In genomic region chr2:32711301-32712056, GRCm38 (mm10) we compare ENCODE assay signal across 8 mouse cellular contexts. TPM values are rescaled to one million over a fixed set of nuclear protein-coding genes. Genes with fewer than 3 reads are reported as not detected.
DNase-seq lines count a peak whose midpoint lies in the region; ATAC-seq and TF ChIP-seq lines count a peak whose summit lies in the region.

No protein-coding gene starts in this region.

- peaks cover 51% of the 10 kb centered on the region for H3K36me3 ChIP-seq in heart, embryonic 13.5 days
- H3K36me3 ChIP-seq in G1E (replicated peaks) (peaks cover 51% of the 10 kb centered on the region), macrophage (ENCODE audit: inconsistent target) (peaks cover 34% of the 10 kb centered on the region)
- H3K36me3 ChIP-seq in heart, postnatal 0 days (replicated peaks; ENCODE audit: control insufficient read depth, insufficient read depth, low read length): peaks cover 45% of the 10 kb centered on the region

- intact Hi-C loops in heart, postnatal 25 days (cut with DNase I): loop anchor here (2.0 kb wide), 2 partner anchors 135 to 143 kb away; partner anchors contain the start of gene Stxbp1
- intact Hi-C loops in left cerebral cortex, postnatal 36 days (cut with DNase I): loop anchor here (1.0 to 5.0 kb wide), 2 partner anchors 17 to 146 kb away; no protein-coding TSS in a partner anchor

- 24% methylated on average over 9 of the region's 9 CpGs for WGBS in heart, embryonic 13.5 days
- WGBS in heart, postnatal 0 days: 22% methylated on average over 9 of the region's 9 CpGs
- 25% methylated on average over 9 of the region's 9 CpGs for WGBS in macrophage (ENCODE audit: missing documents)

- ATAC-seq in heart, embryonic 13.5 days (ENCODE audit: extremely low read depth, insufficient number of reproducible peaks, low FRiP score, low TSS enrichment): no peak
- no peak for ATAC-seq in G1E (ENCODE audit: extremely low read depth, insufficient number of reproducible peaks, low FRiP score, poor library complexity, severe bottlenecking)
- no peak for ATAC-seq in heart, postnatal 0 days (ENCODE audit: insufficient read depth, low read depth)

- peak overlapping the region; percentile 81 for H3K4me2 ChIP-seq in heart, embryonic 13.5 days
- peak overlapping the region; percentile 79 for H3K4me2 ChIP-seq in heart, postnatal 0 days (ENCODE audit: low read depth, low read length)

- peak overlapping the region; percentile 97 for H3K9ac ChIP-seq in heart, embryonic 13.5 days
- H3K9ac ChIP-seq in heart, postnatal 0 days (replicated peaks; ENCODE audit: low read depth, low read length): peak overlapping the region; percentile 65

- no peaks in the 10 kb centered on the region for H3K9me3 ChIP-seq in heart, embryonic 13.5 days
- no peaks in the 10 kb centered on the region for H3K9me3 ChIP-seq in G1E (replicated peaks)
- no peaks in the 10 kb centered on the region for H3K9me3 ChIP-seq in heart, postnatal 0 days (replicated peaks; ENCODE audit: control insufficient read depth, low read length)

- no peak for TF ChIP-seq CTCF in G1E (IDR thresholded peaks at IDR 0.05; ENCODE audit: low read depth, low read length)
- no peak; the same call in 1 of the 2 replicates for TF ChIP-seq CTCF in heart, postnatal 0 days (IDR thresholded peaks at IDR 0.05; ENCODE audit: low read depth)

- no peak for TF ChIP-seq EP300 in heart, postnatal 0 days (IDR thresholded peaks at IDR 0.05; ENCODE audit: low read depth)

- peak overlapping the region; percentile 87 for H3K4me3 ChIP-seq in heart, embryonic 13.5 days
- peak overlapping the region; percentile 93 for H3K4me3 ChIP-seq in G1E (ENCODE audit: low read depth, low read length)
- peak overlapping the region; percentile 70 for H3K4me3 ChIP-seq in heart, postnatal 0 days (ENCODE audit: low read depth, low read length)
- peak overlapping the region; percentile 80 for H3K4me3 ChIP-seq in macrophage (ENCODE audit: inconsistent target)

- H3K79me2 ChIP-seq in macrophage (ENCODE audit: inconsistent target): peaks cover 57% of the 10 kb centered on the region

- no peak for DNase-seq in heart, postnatal 25 days (ENCODE audit: low spot score)
- DNase-seq in G1E (ENCODE audit: low spot score): no peak
- no peak for DNase-seq in heart, postnatal 0 days (ENCODE audit: low spot score)
- DNase-seq in right cerebral cortex, postnatal 10 days (ENCODE audit: low spot score in 2 of 2): no peak
- DNase-seq in left cerebral cortex, postnatal 36 days (ENCODE audit: low spot score in 2 of 2): no peak
- no peak for DNase-seq in thymus, adult 18-20 months

- H3K27me3 ChIP-seq in heart, embryonic 13.5 days (replicated peaks): no peaks in the 10 kb centered on the region
- H3K27me3 ChIP-seq in G1E (ENCODE audit: insufficient read depth, low read length): peaks cover 2% of the 10 kb centered on the region; the same call in 1 of the 2 replicates
- no peaks in the 10 kb centered on the region for H3K27me3 ChIP-seq in heart, postnatal 0 days (ENCODE audit: control insufficient read depth, insufficient read depth, low read length)

- H3K27ac ChIP-seq in heart, embryonic 13.5 days (replicated peaks): peak overlapping the region; percentile 99
- H3K27ac ChIP-seq in heart, postnatal 0 days (ENCODE audit: low read depth): peak overlapping the region; percentile 90
- peak overlapping the region; percentile 76 for H3K27ac ChIP-seq in macrophage

- H3K4me1 ChIP-seq in heart, embryonic 13.5 days: peaks cover 38% of the 10 kb centered on the region
- peaks cover 67% of the 10 kb centered on the region for H3K4me1 ChIP-seq in G1E (ENCODE audit: insufficient read depth, low read depth, low read length)
- H3K4me1 ChIP-seq in heart, postnatal 0 days (ENCODE audit: control insufficient read depth, insufficient read depth): peaks cover 15% of the 10 kb centered on the region

RNA-seq across cellular contexts. Expression of gene Cdk9, which starts 1.4 kb away (rescaled TPM):
- 60.0 and 63.2 TPM in 2 replicates for polyA plus RNA-seq in heart, embryonic 13.5 days (2015; fragmentation: Nextera tagmentation; extraction: Ambion mirVana)
- 10 to 100 TPM; 23.4 to 26.4 TPM for total RNA-seq in heart, postnatal 25 days (2021)
- 68.7 and 71.2 TPM in 2 replicates for total RNA-seq in G1E (2014; fragmentation: Nextera tagmentation)
- total RNA-seq in G1E (2017): 31.7 and 32.5 TPM in 2 replicates
- 105 and 129 TPM in 2 replicates for polyA plus RNA-seq in G1E (2012)
- 42.4 and 58.4 TPM in 2 replicates for total RNA-seq in heart, postnatal 0 days (2014; rRNA removed; ENCODE audit: low replicate concordance)
- 33.1 and 35.5 TPM in 2 replicates for polyA plus RNA-seq in heart, postnatal 0 days (2015; fragmentation: Nextera tagmentation; extraction: Ambion mirVana)
- total RNA-seq in macrophage (2018; cell fraction: chromatin; rRNA removed): 100 to 1,000 TPM; 323 to 569 (median 405) TPM
- 100 to 1,000 TPM in 9 of 26 experiments, 10 to 100 TPM in 17; 69.8 to 132 (median 93.0) TPM for total RNA-seq in macrophage (2018; cell fraction: cytosol; rRNA removed)
- total RNA-seq in macrophage (2018; cell fraction: nucleus; rRNA removed): 100 to 1,000 TPM; 186 to 465 (median 294) TPM
- 99.2 to 144 TPM (median 121 TPM) in 3 replicates for polyA plus RNA-seq in macrophage (2018)
- 100 to 1,000 TPM; 105 to 117 TPM for total RNA-seq in left cerebral cortex, postnatal 36 days (2021)

RNA-seq across cellular contexts. Expression of gene Fpgs, which starts 7.5 kb away (rescaled TPM):
- 19.0 and 21.3 TPM in 2 replicates for polyA plus RNA-seq in heart, embryonic 13.5 days (2015; fragmentation: Nextera tagmentation; extraction: Ambion mirVana)
- 1 to 10 TPM; 4.2 to 6.0 TPM for total RNA-seq in heart, postnatal 25 days (2021)
- total RNA-seq in G1E (2014; fragmentation: Nextera tagmentation) (14.7 and 22.9 TPM in 2 replicates), G1E (2017) (12.8 and 13.6 TPM in 2 replicates)
- polyA plus RNA-seq in G1E (2012) (81.4 and 145 TPM in 2 replicates), macrophage (2018) (2.8 to 10.3 TPM (median 3.5 TPM) in 3 replicates)
- total RNA-seq in heart, postnatal 0 days (2014; rRNA removed; ENCODE audit: low replicate concordance): 13.6 and 14.5 TPM in 2 replicates
- 8.5 and 10.9 TPM in 2 replicates for polyA plus RNA-seq in heart, postnatal 0 days (2015; fragmentation: Nextera tagmentation; extraction: Ambion mirVana)
- 10 to 100 TPM in 17 of 26 experiments, 1 to 10 TPM in 9; 2.6 to 40.2 (median 13.5) TPM for total RNA-seq in macrophage (2018; cell fraction: chromatin; rRNA removed)
- total RNA-seq in macrophage (2018; cell fraction: cytosol; rRNA removed): 1 to 10 TPM; 1.3 to 5.0 (median 2.8) TPM
- total RNA-seq in macrophage (2018; cell fraction: nucleus; rRNA removed): 10 to 100 TPM in 5 of 26 experiments, 1 to 10 TPM in 21; 1.8 to 30.5 (median 5.1) TPM
- total RNA-seq in left cerebral cortex, postnatal 36 days (2021): 10 to 100 TPM in 1 of 2 experiments, 1 to 10 TPM in 1; 6.0 to 10.5 TPM

RNA-seq across cellular contexts. Expression of gene Sh2d3c, which starts 9.4 kb away (rescaled TPM):
- polyA plus RNA-seq in heart, embryonic 13.5 days (2015; fragmentation: Nextera tagmentation; extraction: Ambion mirVana): 33.0 and 34.1 TPM in 2 replicates
- total RNA-seq in heart, postnatal 25 days (2021): 10 to 100 TPM; 20.7 to 25.4 TPM
- total RNA-seq in G1E (2014; fragmentation: Nextera tagmentation) (not detected in 2 replicates), G1E (2017) (0.06 and 0.98 TPM in 2 replicates)
- polyA plus RNA-seq in G1E (2012) (0.35 and 0.39 TPM in 2 replicates), macrophage (2018) (9.3 to 12.5 TPM (median 9.9 TPM) in 3 replicates)
- 17.0 and 26.2 TPM in 2 replicates for total RNA-seq in heart, postnatal 0 days (2014; rRNA removed; ENCODE audit: low replicate concordance)
- polyA plus RNA-seq in heart, postnatal 0 days (2015; fragmentation: Nextera tagmentation; extraction: Ambion mirVana): 22.9 and 24.2 TPM in 2 replicates
- total RNA-seq in macrophage (2018; cell fraction: chromatin; rRNA removed): 100 to 1,000 TPM in 4 of 26 experiments, 10 to 100 TPM in 22; 12.3 to 119 (median 36.5) TPM
- 10 to 100 TPM in 9 of 26 experiments, 1 to 10 TPM in 17; 1.3 to 21.4 (median 5.9) TPM for total RNA-seq in macrophage (2018; cell fraction: cytosol; rRNA removed)
- 10 to 100 TPM in 23 of 26 experiments, 1 to 10 TPM in 3; 4.8 to 46.5 (median 17.6) TPM for total RNA-seq in macrophage (2018; cell fraction: nucleus; rRNA removed)
- total RNA-seq in left cerebral cortex, postnatal 36 days (2021): 10 to 100 TPM; 33.3 to 45.8 TPM

RNA-seq across cellular contexts. Expression of gene 6330409D20Rik, which starts 29.3 kb away (rescaled TPM):
- 0.18 and 0.28 TPM in 2 replicates for polyA plus RNA-seq in heart, embryonic 13.5 days (2015; fragmentation: Nextera tagmentation; extraction: Ambion mirVana)
- not detected for total RNA-seq in heart, postnatal 25 days (2021)
- total RNA-seq in G1E (2014; fragmentation: Nextera tagmentation): not detected in 2 replicates
- total RNA-seq in G1E (2017): 0.17 TPM in 1 of 2 replicates, not detected in the other
- not detected in 2 replicates for polyA plus RNA-seq in G1E (2012)
- not detected in 2 replicates for total RNA-seq in heart, postnatal 0 days (2014; rRNA removed; ENCODE audit: low replicate concordance)
- 0.15 TPM in 1 of 2 replicates, not detected in the other for polyA plus RNA-seq in heart, postnatal 0 days (2015; fragmentation: Nextera tagmentation; extraction: Ambion mirVana)
- total RNA-seq in macrophage (2018; cell fraction: chromatin; rRNA removed): not detected
- not detected for total RNA-seq in macrophage (2018; cell fraction: cytosol; rRNA removed)
- not detected for total RNA-seq in macrophage (2018; cell fraction: nucleus; rRNA removed)
- not detected in 3 replicates for polyA plus RNA-seq in macrophage (2018)
- 1 to 10 TPM; 2.5 to 3.2 TPM for total RNA-seq in left cerebral cortex, postnatal 36 days (2021)

RNA-seq across cellular contexts. Expression of gene Tor2a, which starts 45.6 kb away (rescaled TPM):
- polyA plus RNA-seq in heart, embryonic 13.5 days (2015; fragmentation: Nextera tagmentation; extraction: Ambion mirVana): 37.0 and 40.0 TPM in 2 replicates
- total RNA-seq in heart, postnatal 25 days (2021): 1 to 10 TPM; 8.1 to 8.3 TPM
- total RNA-seq in G1E (2014; fragmentation: Nextera tagmentation) (9.0 and 9.7 TPM in 2 replicates), G1E (2017) (14.0 and 17.7 TPM in 2 replicates)
- polyA plus RNA-seq in G1E (2012) (28.2 and 30.1 TPM in 2 replicates), macrophage (2018) (19.2 to 50.7 TPM (median 39.7 TPM) in 3 replicates)
- total RNA-seq in heart, postnatal 0 days (2014; rRNA removed; ENCODE audit: low replicate concordance): 34.6 and 65.3 TPM in 2 replicates
- polyA plus RNA-seq in heart, postnatal 0 days (2015; fragmentation: Nextera tagmentation; extraction: Ambion mirVana): 27.5 and 28.5 TPM in 2 replicates
- 10 to 100 TPM in 14 of 26 experiments, 1 to 10 TPM in 12; 3.3 to 28.6 (median 11.1) TPM for total RNA-seq in macrophage (2018; cell fraction: chromatin; rRNA removed)
- 10 to 100 TPM; 25.3 to 48.3 (median 33.9) TPM for total RNA-seq in macrophage (2018; cell fraction: cytosol; rRNA removed)
- total RNA-seq in macrophage (2018; cell fraction: nucleus; rRNA removed): 10 to 100 TPM in 25 of 26 experiments, 1 to 10 TPM in 1; 9.5 to 41.5 (median 20.7) TPM
- total RNA-seq in left cerebral cortex, postnatal 36 days (2021): 10 to 100 TPM; 27.8 to 29.9 TPM
